10 mouse cellular contexts compared by ENCODE assay signal in the genomic region with DNA sequence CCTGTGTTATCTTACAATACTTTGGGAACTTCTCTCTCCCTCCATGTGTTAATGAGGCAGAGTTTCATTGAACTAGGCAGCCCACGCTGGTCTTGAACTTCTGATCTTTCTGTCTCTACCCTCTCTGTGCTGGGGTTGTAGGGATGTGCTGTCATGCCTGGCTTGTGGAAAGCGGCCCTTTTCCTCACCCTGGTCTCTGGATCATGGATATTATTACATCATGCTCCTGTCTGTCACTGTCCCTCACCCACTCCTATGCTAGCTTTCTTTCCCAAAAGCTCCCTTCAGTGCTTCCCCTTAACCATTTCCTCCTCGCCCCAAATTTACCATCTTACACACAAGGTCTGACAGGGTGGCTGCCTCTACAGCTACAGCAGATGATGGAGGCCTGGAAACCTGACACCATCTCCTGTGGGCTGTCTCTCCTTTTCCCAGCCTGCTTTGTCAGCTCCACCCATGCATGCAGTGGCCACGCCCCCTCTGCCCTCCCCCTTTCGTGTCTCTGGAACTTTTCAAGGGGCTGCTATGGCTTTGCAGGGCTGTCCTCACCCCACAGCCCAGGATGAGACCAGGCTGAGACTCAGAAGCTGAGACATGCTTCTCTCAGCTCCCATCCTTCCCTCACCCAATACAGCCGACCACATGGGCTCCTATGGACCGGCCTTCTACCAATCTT. TPM values are rescaled to one million over a fixed set of nuclear protein-coding genes. Genes with fewer than 3 reads are reported as not detected.
A peak's percentile ranks its signal among the peaks of the same experiment; 100 is the strongest.
DNase-seq lines count a peak whose midpoint lies in the region; ATAC-seq and TF ChIP-seq lines count a peak whose summit lies in the region.
"Had no signal": no experiment of that assay in that cellular context is flagged by ENCODE, and none has a peak within 500 bp of the region (broad histone marks: within the 10 kb centered on the region; RNA-seq: fewer than 3 reads in every experiment).

No protein-coding gene starts in this region.

- DNase-seq in heart, adult 8-10 months (ENCODE audit: low spot score), result no peak
- peak in 1 of 2 experiments; percentile 52 for DNase-seq in spleen, adult 2 months (ENCODE audit: low read depth in 1 of 2, low spot score in 2 of 2)
- DNase-seq in spleen, adult 12 weeks (ENCODE audit: low spot score), result no peak
- peak; percentile 54 for DNase-seq in liver, embryonic 11.5 days (ENCODE audit: low spot score)
- peak; percentile 82 for DNase-seq in thymus, postnatal 4 days
- no peak for DNase-seq in gastrocnemius, adult 2 months
- DNase-seq: cerebellum, adult 2 months had no signal

- 0 out of 2 replicates have a peak overlapping the region, but pooled peaks have one; percentile 13 for H3K9ac ChIP-seq in heart, embryonic 12.5 days
- H3K9ac ChIP-seq in liver, embryonic 11.5 days (ENCODE audit: low read depth, low read length), result no peak overlapping the region

- WGBS in heart, embryonic 12.5 days, result 23% methylated on average over 7 of the region's 7 CpGs
- WGBS in spleen, adult 2 months, result 43% methylated on average over 7 of the region's 7 CpGs
- 27% methylated on average over 7 of the region's 7 CpGs for whole genome bisulfite sequencing in liver, embryonic 11.5 days

- peaks cover 3% of the 10 kb centered on the region; the same call in 1 of the 2 replicates for H3K27me3 ChIP-seq in heart, embryonic 12.5 days (replicated peaks)
- H3K27me3 ChIP-seq in spleen, adult 2 months (ENCODE audit: control insufficient read depth, insufficient read depth, low read length), result no peaks in the 10 kb centered on the region
- H3K27me3 ChIP-seq in liver, embryonic 11.5 days (replicated peaks; ENCODE audit: control insufficient read depth, insufficient read depth, low read length), result 0 out of 2 replicates have a peak, but pooled peaks cover 2% of the 10 kb centered on the region

- H3K9me3 ChIP-seq in heart, embryonic 12.5 days (replicated peaks), result no peaks in the 10 kb centered on the region
- H3K9me3 ChIP-seq in liver, embryonic 11.5 days (ENCODE audit: control insufficient read depth, low read length), result no peaks in the 10 kb centered on the region

- H3K4me3 ChIP-seq in heart, embryonic 12.5 days, result no peak overlapping the region
- peak overlapping the region; percentile 69 for H3K4me3 ChIP-seq in spleen, adult 2 months (ENCODE audit: extremely low read depth, insufficient read depth, insufficient read length)
- no peak overlapping the region for H3K4me3 ChIP-seq in liver, embryonic 11.5 days (ENCODE audit: low read depth, low read length)
- H3K4me3 ChIP-seq in gastrocnemius, adult 2 months, result no peak overlapping the region

- H3K4me2 ChIP-seq in heart, embryonic 12.5 days, result peak overlapping the region; percentile 23
- no peak overlapping the region for H3K4me2 ChIP-seq in liver, embryonic 11.5 days

- no peak for TF ChIP-seq POLR2A in spleen, adult 2 months (IDR thresholded peaks at IDR 0.05; ENCODE audit: low read depth, low read length)

- intact Hi-C loops in gastrocnemius, adult 2 months (cut with DNase I), result no loop called here

- no peak for TF ChIP-seq CTCF in spleen, adult 2 months (IDR thresholded peaks at IDR 0.05; ENCODE audit: extremely low read depth, insufficient read depth, insufficient read length, insufficient replicate concordance)
- TF ChIP-seq CTCF in gastrocnemius, adult 2 months (IDR thresholded peaks at IDR 0.05), result no peak

- peak overlapping the region; percentile 7; the same call in 1 of the 2 replicates for H3K27ac ChIP-seq in heart, embryonic 12.5 days (ENCODE audit: poor library complexity, severe bottlenecking)
- peak overlapping the region; percentile 96 for H3K27ac ChIP-seq in spleen, adult 2 months (ENCODE audit: insufficient read depth, low read length)
- H3K27ac ChIP-seq in liver, embryonic 11.5 days (ENCODE audit: low read depth, low read length), result no peak overlapping the region
- H3K27ac ChIP-seq in gastrocnemius, adult 2 months, result no peak overlapping the region

- ATAC-seq in heart, embryonic 12.5 days (ENCODE audit: insufficient number of reproducible peaks, low FRiP score), result peak; percentile 53; the same call in 1 of the 2 replicates
- no peak for ATAC-seq in liver, embryonic 11.5 days (replicated peaks; ENCODE audit: low FRiP score)
- ATAC-seq in erythroblast, adult 5-6 weeks (replicated peaks; ENCODE audit: low FRiP score, poor library complexity, severe bottlenecking), result no peak

- H3K4me1 ChIP-seq in heart, embryonic 12.5 days (replicated peaks), result peaks cover 21% of the 10 kb centered on the region
- peaks cover 18% of the 10 kb centered on the region; the same call in 1 of the 2 replicates for H3K4me1 ChIP-seq in spleen, adult 2 months (ENCODE audit: control insufficient read depth, insufficient read depth, insufficient read length)
- no peaks in the 10 kb centered on the region for H3K4me1 ChIP-seq in liver, embryonic 11.5 days (replicated peaks; ENCODE audit: control insufficient read depth, insufficient read depth, low read length)

- no peaks in the 10 kb centered on the region for H3K36me3 ChIP-seq in heart, embryonic 12.5 days
- H3K36me3 ChIP-seq in spleen, adult 2 months (ENCODE audit: control insufficient read depth, insufficient read depth, low read length), result peaks cover 9% of the 10 kb centered on the region
- no peaks in the 10 kb centered on the region for H3K36me3 ChIP-seq in liver, embryonic 11.5 days (ENCODE audit: control insufficient read depth, insufficient read depth, low read length)

RNA-seq across cellular contexts. Expression of gene H2-Oa, which starts 1.2 kb away (rescaled TPM):
- polyA plus RNA-seq in heart, embryonic 12.5 days (2016; fragmentation: Nextera tagmentation; extraction: Ambion mirVana), result 0.26 and 0.37 TPM in 2 replicates
- total RNA-seq in heart, adult 8-10 months (2022), result under 1 TPM in 2 of 4 experiments, not detected in 2; 0.25 to 0.28 TPM
- polyA plus RNA-seq in spleen, adult 2 months (2012; rRNA removed), result 228 and 326 TPM in 2 replicates
- polyA plus RNA-seq in liver, embryonic 11.5 days (2014; fragmentation: Nextera tagmentation; extraction: Ambion mirVana), result 0.26 and 0.56 TPM in 2 replicates
- 0.84 and 7.9 TPM in 2 replicates for total RNA-seq in erythroblast, adult 5-6 weeks (2015; ENCODE audit: low replicate concordance)
- 1.1 TPM in 1 of 2 replicates, not detected in the other for total RNA-seq in erythroblast, adult 5-6 weeks (2017; ENCODE audit: low replicate concordance)
- not detected for total RNA-seq in gastrocnemius, adult 2 months (2021)
- polyA plus RNA-seq: neural tube, embryonic 14.5 days had no signal

RNA-seq across cellular contexts. Expression of gene H2-DMa, which starts 26.0 kb away (rescaled TPM):
- 3.9 and 7.8 TPM in 2 replicates for polyA plus RNA-seq in heart, embryonic 12.5 days (2016; fragmentation: Nextera tagmentation; extraction: Ambion mirVana)
- total RNA-seq in heart, adult 8-10 months (2022), result 1 to 10 TPM; 2.2 to 3.9 (median 3.7) TPM
- polyA plus RNA-seq in spleen, adult 2 months (2012; rRNA removed), result 302 and 363 TPM in 2 replicates
- 5.6 and 5.9 TPM in 2 replicates for polyA plus RNA-seq in liver, embryonic 11.5 days (2014; fragmentation: Nextera tagmentation; extraction: Ambion mirVana)
- total RNA-seq in erythroblast, adult 5-6 weeks (2015; ENCODE audit: low replicate concordance), result 15.9 and 37.5 TPM in 2 replicates
- 11.7 and 13.3 TPM in 2 replicates for total RNA-seq in erythroblast, adult 5-6 weeks (2017; ENCODE audit: low replicate concordance)
- total RNA-seq in gastrocnemius, adult 2 months (2021), result 1 to 10 TPM; 3.0 to 3.1 TPM

RNA-seq across cellular contexts. Expression of gene Brd2, which starts 29.1 kb away (rescaled TPM):
- 89.4 and 90.6 TPM in 2 replicates for polyA plus RNA-seq in heart, embryonic 12.5 days (2016; fragmentation: Nextera tagmentation; extraction: Ambion mirVana)
- total RNA-seq in heart, adult 8-10 months (2022), result 10 to 100 TPM; 61.0 to 75.7 (median 69.8) TPM
- polyA plus RNA-seq in spleen, adult 2 months (2012; rRNA removed), result 97.9 and 112 TPM in 2 replicates
- 86.1 and 90.8 TPM in 2 replicates for polyA plus RNA-seq in liver, embryonic 11.5 days (2014; fragmentation: Nextera tagmentation; extraction: Ambion mirVana)
- total RNA-seq in erythroblast, adult 5-6 weeks (2015; ENCODE audit: low replicate concordance), result 36.1 and 75.0 TPM in 2 replicates
- 114 and 135 TPM in 2 replicates for total RNA-seq in erythroblast, adult 5-6 weeks (2017; ENCODE audit: low replicate concordance)
- total RNA-seq in gastrocnemius, adult 2 months (2021), result 10 to 100 TPM; 70.3 to 88.9 TPM

RNA-seq across cellular contexts. Expression of gene H2-DMb2, which starts 49.8 kb away (rescaled TPM):
- polyA plus RNA-seq in heart, embryonic 12.5 days (2016; fragmentation: Nextera tagmentation; extraction: Ambion mirVana), result 0.21 TPM in 1 of 2 replicates, not detected in the other
- 1 to 10 TPM in 2 of 4 experiments, under 1 TPM in 2; 0.65 to 1.1 (median 0.97) TPM for total RNA-seq in heart, adult 8-10 months (2022)
- 456 and 587 TPM in 2 replicates for polyA plus RNA-seq in spleen, adult 2 months (2012; rRNA removed)
- polyA plus RNA-seq in liver, embryonic 11.5 days (2014; fragmentation: Nextera tagmentation; extraction: Ambion mirVana), result 0.32 and 0.34 TPM in 2 replicates
- total RNA-seq in erythroblast, adult 5-6 weeks (2015; ENCODE audit: low replicate concordance), result 2.5 TPM in 1 of 2 replicates, not detected in the other
- 3.2 and 3.6 TPM in 2 replicates for total RNA-seq in erythroblast, adult 5-6 weeks (2017; ENCODE audit: low replicate concordance)
- total RNA-seq in gastrocnemius, adult 2 months (2021), result under 1 TPM; 0.46 to 0.47 TPM

RNA-seq across cellular contexts. Expression of gene Col11a2, which starts 54.1 kb away (rescaled TPM):
- 0.48 and 0.83 TPM in 2 replicates for polyA plus RNA-seq in heart, embryonic 12.5 days (2016; fragmentation: Nextera tagmentation; extraction: Ambion mirVana)
- 1 to 10 TPM in 3 of 4 experiments, under 1 TPM in 1; 0.87 to 1.3 (median 1.2) TPM for total RNA-seq in heart, adult 8-10 months (2022)
- polyA plus RNA-seq in spleen, adult 2 months (2012; rRNA removed), result 4.7 and 6.4 TPM in 2 replicates
- polyA plus RNA-seq in liver, embryonic 11.5 days (2014; fragmentation: Nextera tagmentation; extraction: Ambion mirVana), result 0.61 and 0.67 TPM in 2 replicates
- total RNA-seq in erythroblast, adult 5-6 weeks (2015; ENCODE audit: low replicate concordance), result 1.3 TPM in 1 of 2 replicates, not detected in the other
- 4.3 and 7.0 TPM in 2 replicates for total RNA-seq in erythroblast, adult 5-6 weeks (2017; ENCODE audit: low replicate concordance)
- 1 to 10 TPM; 3.0 to 9.6 TPM for total RNA-seq in gastrocnemius, adult 2 months (2021)

Comparison
In these comparisons a context has a peak if more than half of its experiments do, and no peak if none do; other contexts are left out.
1. H3K27ac ChIP-seq: peak in heart, embryonic 12.5 days (single experiment) and spleen, adult 2 months (single experiment); none in liver, embryonic 11.5 days (single experiment) and gastrocnemius, adult 2 months (single experiment).
2. DNase-seq: peak in liver, embryonic 11.5 days (single experiment) and thymus, postnatal 4 days (single experiment); none in heart, adult 8-10 months (single experiment), spleen, adult 12 weeks (single experiment) and gastrocnemius, adult 2 months (single experiment).